Mouse (Mus musculus) embryonic fibroblast, embryonic 13.5 days (primary cell): Measurements from ENCODE around the gene Ttc17.

Experiments used
- CTCF ChIP-seq: IDR thresholded peaks from 2 replicates; pipeline ENCODE4 v1.5.1; 2011; ENCODE audit warnings: mild to moderate bottlenecking, control low read depth, low read length, moderate library complexity, borderline replicate concordance; ENCODE audit not compliant: insufficient read depth
- POLR2A ChIP-seq: IDR thresholded peaks from 2 replicates; pipeline ENCODE4 v1.6.1; 2011; ENCODE audit warnings: low read depth, mild to moderate bottlenecking, control low read depth, low read length, moderate library complexity

DNA sequence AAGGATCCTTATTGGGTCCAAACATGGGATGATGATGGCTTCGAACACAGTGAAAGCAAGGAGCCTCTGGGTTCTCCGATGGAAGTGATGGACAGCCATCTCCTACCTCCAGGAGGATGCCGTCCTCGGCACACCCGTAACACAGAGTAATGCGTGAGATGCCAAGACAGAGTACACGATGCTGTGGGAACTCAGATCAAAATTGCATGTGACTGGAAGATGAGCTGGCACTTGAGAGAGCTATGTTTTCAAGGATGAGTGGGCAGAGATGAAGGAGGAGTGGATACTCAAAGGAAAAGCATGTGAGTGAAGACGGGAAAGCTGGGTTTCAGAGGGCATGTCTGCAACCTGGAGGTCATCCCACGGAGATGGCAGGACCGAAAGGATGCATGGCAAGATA lies 135.3 kb downstream of the Ttc17 start:
- TF ChIP-seq POLR2A (no peak), CTCF (no peak)
